Mouse (Mus musculus): ENCODE measurements around the gene U2surp. TPM values are rescaled to one million over a fixed set of nuclear protein-coding genes. Genes with fewer than 3 reads are reported as not detected.
"Not testable (repeated sequence)": the region's sequence is repeated elsewhere in the genome, so short reads cannot be mapped to it uniquely, and the experiment has no call there.

U2surp gene
- polyA plus RNA-seq, 1 experiment from 2014 or later = 166 TPM

DNA sequence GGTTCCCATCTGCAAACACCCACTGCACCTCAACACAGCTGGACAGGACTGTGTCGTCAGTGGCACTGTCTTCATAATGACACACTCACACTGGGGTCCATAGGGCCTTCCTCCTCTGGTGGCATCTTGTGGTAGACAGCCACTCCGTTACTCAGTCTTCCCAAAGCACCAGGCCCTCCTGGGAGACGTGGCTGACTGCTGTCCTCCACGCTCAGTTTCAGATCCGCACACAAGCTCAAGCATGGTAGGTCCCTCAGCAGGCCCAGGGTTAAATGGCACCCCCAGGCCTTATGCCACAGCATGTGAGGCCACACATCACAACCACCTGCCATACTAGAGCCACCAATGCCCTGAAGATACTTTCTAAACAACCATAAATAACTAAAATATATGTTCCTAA, 33.4 kb downstream of the U2surp start:
- no peaks in the 10 kb centered on the region for H3K4me1 ChIP-seq (ENCODE audit: control insufficient read depth, insufficient read depth, low read length)
- ATAC-seq (replicated peaks; ENCODE audit: insufficient number of reproducible peaks, low FRiP score, low TSS enrichment, low read depth) (no peak; the same call in 1 of the 2 replicates), DNase-seq (ENCODE audit: low spot score) (no peak)
- H3K36me3 ChIP-seq (replicated peaks; ENCODE audit: control insufficient read depth, insufficient read depth, low read depth, low read length) = peaks cover 5% of the 10 kb centered on the region
- H3K4me2 ChIP-seq (ENCODE audit: low read depth, low read length) = no peak overlapping the region
- H3K9ac ChIP-seq (replicated peaks; ENCODE audit: low read length) = no peak overlapping the region
- 88% methylated on average over 5 of the region's 5 CpGs for WGBS
- H3K27me3 ChIP-seq (ENCODE audit: control insufficient read depth, insufficient read depth, low read length) = no peaks in the 10 kb centered on the region
- H3K4me3 ChIP-seq (ENCODE audit: low read depth, low read length) = no peak overlapping the region
- no peaks in the 10 kb centered on the region for H3K9me3 ChIP-seq (replicated peaks; ENCODE audit: control insufficient read depth, low read length)
- no peak overlapping the region for H3K27ac ChIP-seq (replicated peaks; ENCODE audit: low read depth, low read length)

- DNase-seq (ENCODE audit: low spot score) = peak; percentile 74
- WGBS = 91% methylated on average over 1 of the region's 1 CpGs
- no peak for ATAC-seq (replicated peaks; ENCODE audit: insufficient number of reproducible peaks, low FRiP score, low TSS enrichment, low read depth)
- no peaks in the 10 kb centered on the region for H3K9me3 ChIP-seq (replicated peaks; ENCODE audit: control insufficient read depth, low read length)
- no peaks in the 10 kb centered on the region for H3K27me3 ChIP-seq (ENCODE audit: control insufficient read depth, insufficient read depth, low read length)
- H3K27ac ChIP-seq (replicated peaks; ENCODE audit: low read depth, low read length) = no peak overlapping the region
- H3K4me3 ChIP-seq (ENCODE audit: low read depth, low read length) = no peak overlapping the region
- no peaks in the 10 kb centered on the region for H3K4me1 ChIP-seq (ENCODE audit: control insufficient read depth, insufficient read depth, low read length)
- no peak overlapping the region for H3K9ac ChIP-seq (replicated peaks; ENCODE audit: low read length)
- H3K36me3 ChIP-seq (replicated peaks; ENCODE audit: control insufficient read depth, insufficient read depth, low read depth, low read length) = peaks cover 6% of the 10 kb centered on the region
- H3K4me2 ChIP-seq (ENCODE audit: low read depth, low read length) = no peak overlapping the region
These were observed 38.9 kb downstream of the U2surp start for GRCm38 (mm10) chr9:95472926-95473325.

DNA sequence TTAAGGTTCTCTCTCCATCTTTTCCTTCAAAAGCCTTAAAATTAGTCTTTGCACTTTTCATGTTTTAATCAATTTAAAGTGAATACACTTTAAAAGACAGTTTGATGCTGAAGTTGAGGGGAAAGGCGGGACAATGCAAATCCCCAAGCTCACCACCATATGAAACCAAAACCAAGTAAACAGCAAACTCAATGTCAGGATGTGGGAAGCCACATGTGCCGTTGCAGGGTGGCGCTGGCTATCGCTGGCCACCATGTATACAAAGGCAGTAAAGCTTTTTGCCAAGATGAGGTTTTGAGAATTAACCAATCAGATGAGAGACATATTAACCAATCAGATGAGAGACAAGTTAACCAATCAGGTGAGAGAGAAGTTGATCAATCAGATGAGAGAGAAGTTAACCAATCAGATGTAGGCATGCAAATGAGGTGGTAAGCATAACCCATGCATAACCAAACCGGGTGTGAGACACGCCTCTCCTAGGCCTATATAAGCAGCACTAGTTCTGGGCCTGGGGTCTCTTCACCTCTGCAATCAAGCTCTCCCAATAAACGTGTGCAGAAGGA, 42.7 kb downstream of the U2surp start:
- H3K4me1 ChIP-seq (ENCODE audit: control insufficient read depth, insufficient read depth, low read length); H3K4me3 ChIP-seq (ENCODE audit: low read depth, low read length); H3K27me3 ChIP-seq (ENCODE audit: control insufficient read depth, insufficient read depth, low read length); H3K4me2 ChIP-seq (ENCODE audit: low read depth, low read length); ATAC-seq (replicated peaks; ENCODE audit: insufficient number of reproducible peaks, low FRiP score, low TSS enrichment, low read depth); H3K9me3 ChIP-seq (replicated peaks; ENCODE audit: control insufficient read depth, low read length); DNase-seq (ENCODE audit: low spot score); H3K36me3 ChIP-seq (replicated peaks; ENCODE audit: control insufficient read depth, insufficient read depth, low read depth, low read length); H3K27ac ChIP-seq (replicated peaks; ENCODE audit: low read depth, low read length); H3K9ac ChIP-seq (replicated peaks; ENCODE audit: low read length): not testable (repeated sequence)
- WGBS = 95% methylated on average over 7 of the region's 7 CpGs

DNA sequence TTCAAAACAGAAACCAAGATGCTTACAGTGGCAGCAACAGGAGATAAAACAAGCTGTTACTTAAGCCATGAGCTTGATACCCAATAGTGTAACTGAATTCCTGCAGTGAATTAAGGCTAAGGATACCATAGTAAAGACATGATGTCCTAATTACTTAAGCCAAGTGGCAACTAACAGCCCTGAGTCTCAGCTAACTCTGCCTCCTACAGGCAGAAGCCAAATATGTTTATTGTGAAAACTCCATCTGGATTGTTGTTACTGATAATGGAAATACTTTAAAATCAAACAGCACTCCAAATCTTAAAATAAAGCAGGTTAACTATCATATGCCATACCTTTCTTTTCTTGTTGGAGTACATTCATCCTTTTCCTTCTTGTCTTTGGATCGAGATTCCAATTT, 47.8 kb downstream of the U2surp start:
- H3K9ac ChIP-seq (replicated peaks; ENCODE audit: low read length) = no peak overlapping the region
- no peaks in the 10 kb centered on the region for H3K9me3 ChIP-seq (replicated peaks; ENCODE audit: control insufficient read depth, low read length)
- H3K36me3 ChIP-seq (replicated peaks; ENCODE audit: control insufficient read depth, insufficient read depth, low read depth, low read length) = no peaks in the 10 kb centered on the region; the same call in none of the 2 replicates
- H3K27ac ChIP-seq (replicated peaks; ENCODE audit: low read depth, low read length) = no peak overlapping the region
- no peaks in the 10 kb centered on the region for H3K4me1 ChIP-seq (ENCODE audit: control insufficient read depth, insufficient read depth, low read length)
- no peak overlapping the region for H3K4me2 ChIP-seq (ENCODE audit: low read depth, low read length)
- no peaks in the 10 kb centered on the region for H3K27me3 ChIP-seq (ENCODE audit: control insufficient read depth, insufficient read depth, low read length)
- DNase-seq (ENCODE audit: low spot score) (no peak), ATAC-seq (replicated peaks; ENCODE audit: insufficient number of reproducible peaks, low FRiP score, low TSS enrichment, low read depth) (no peak)
- WGBS = 93% methylated on average over 1 of the region's 1 CpGs
- H3K4me3 ChIP-seq (ENCODE audit: low read depth, low read length) = no peak overlapping the region

GRCm38 (mm10) chr9:95451931-95452330, 59.9 kb downstream of the U2surp start:
- Histone ChIP-seq H3K27ac (replicated peaks; ENCODE audit: low read depth, low read length) (no peak overlapping the region), H3K4me2 (ENCODE audit: low read depth, low read length) (no peak overlapping the region), H3K4me1 (ENCODE audit: control insufficient read depth, insufficient read depth, low read length) (no peaks in the 10 kb centered on the region), H3K9me3 (replicated peaks; ENCODE audit: control insufficient read depth, low read length) (no peaks in the 10 kb centered on the region), H3K9ac (replicated peaks; ENCODE audit: low read length) (no peak overlapping the region), H3K27me3 (ENCODE audit: control insufficient read depth, insufficient read depth, low read length) (no peaks in the 10 kb centered on the region), H3K4me3 (ENCODE audit: low read depth, low read length) (no peak overlapping the region), H3K36me3 (replicated peaks; ENCODE audit: control insufficient read depth, insufficient read depth, low read depth, low read length) (no peaks in the 10 kb centered on the region)
- DNase-seq (ENCODE audit: low spot score) (no peak), ATAC-seq (replicated peaks; ENCODE audit: insufficient number of reproducible peaks, low FRiP score, low TSS enrichment, low read depth) (no peak)
- 55% methylated on average over 3 of the region's 3 CpGs for WGBS

- Histone ChIP-seq H3K9ac (replicated peaks; ENCODE audit: low read length) (no peak overlapping the region), H3K4me3 (ENCODE audit: low read depth, low read length) (no peak overlapping the region), H3K27ac (replicated peaks; ENCODE audit: low read depth, low read length) (no peak overlapping the region), H3K4me2 (ENCODE audit: low read depth, low read length) (no peak overlapping the region), H3K27me3 (ENCODE audit: control insufficient read depth, insufficient read depth, low read length) (no peaks in the 10 kb centered on the region), H3K4me1 (ENCODE audit: control insufficient read depth, insufficient read depth, low read length) (no peaks in the 10 kb centered on the region), H3K9me3 (replicated peaks; ENCODE audit: control insufficient read depth, low read length) (no peaks in the 10 kb centered on the region), H3K36me3 (replicated peaks; ENCODE audit: control insufficient read depth, insufficient read depth, low read depth, low read length) (no peaks in the 10 kb centered on the region)
- DNase-seq (ENCODE audit: low spot score) (no peak), ATAC-seq (replicated peaks; ENCODE audit: insufficient number of reproducible peaks, low FRiP score, low TSS enrichment, low read depth) (no peak)
- WGBS = 93% methylated on average over 8 of the region's 8 CpGs
These were observed 61.2 kb downstream of the U2surp start for GRCm38 (mm10) chr9:95450586-95450985.

- Histone ChIP-seq H3K27me3 (ENCODE audit: control insufficient read depth, insufficient read depth, low read length) (no peaks in the 10 kb centered on the region), H3K4me1 (ENCODE audit: control insufficient read depth, insufficient read depth, low read length) (no peaks in the 10 kb centered on the region), H3K9ac (replicated peaks; ENCODE audit: low read length) (no peak overlapping the region), H3K4me3 (ENCODE audit: low read depth, low read length) (no peak overlapping the region), H3K36me3 (replicated peaks; ENCODE audit: control insufficient read depth, insufficient read depth, low read depth, low read length) (no peaks in the 10 kb centered on the region), H3K9me3 (replicated peaks; ENCODE audit: control insufficient read depth, low read length) (no peaks in the 10 kb centered on the region), H3K27ac (replicated peaks; ENCODE audit: low read depth, low read length) (no peak overlapping the region), H3K4me2 (ENCODE audit: low read depth, low read length) (peak overlapping the region; percentile 38)
- peak; percentile 75 for DNase-seq (ENCODE audit: low spot score)
- peak; percentile 67; the same call in 1 of the 2 replicates for ATAC-seq (replicated peaks; ENCODE audit: insufficient number of reproducible peaks, low FRiP score, low TSS enrichment, low read depth)
- WGBS = 8% methylated on average over 13 of the region's 13 CpGs
These were observed 69.5 kb downstream of the U2surp start for GRCm38 (mm10) chr9:95442321-95442731.

GRCm38 (mm10) chr9:95437883-95438282, 73.9 kb downstream of the U2surp start:
- Histone ChIP-seq H3K27me3 (ENCODE audit: control insufficient read depth, insufficient read depth, low read length) (no peaks in the 10 kb centered on the region), H3K4me3 (ENCODE audit: low read depth, low read length) (no peak overlapping the region), H3K9ac (replicated peaks; ENCODE audit: low read length) (no peak overlapping the region), H3K9me3 (replicated peaks; ENCODE audit: control insufficient read depth, low read length) (no peaks in the 10 kb centered on the region), H3K4me2 (ENCODE audit: low read depth, low read length) (no peak overlapping the region), H3K36me3 (replicated peaks; ENCODE audit: control insufficient read depth, insufficient read depth, low read depth, low read length) (no peaks in the 10 kb centered on the region), H3K4me1 (ENCODE audit: control insufficient read depth, insufficient read depth, low read length) (no peaks in the 10 kb centered on the region), H3K27ac (replicated peaks; ENCODE audit: low read depth, low read length) (no peak overlapping the region)
- WGBS = 89% methylated on average over 9 of the region's 9 CpGs
- ATAC-seq (replicated peaks; ENCODE audit: insufficient number of reproducible peaks, low FRiP score, low TSS enrichment, low read depth) (no peak), DNase-seq (ENCODE audit: low spot score) (no peak)
